Mouse (Mus musculus) lung, adult 2 months (tissue): ENCODE measurements around the gene Nme9. TPM values are rescaled to one million over a fixed set of nuclear protein-coding genes. Genes with fewer than 3 reads are reported as not detected.

Experiments used
- DNase-seq: peaks from one replicate; pipeline ENCODE4 v3.0.0; 2022
- H3K4me1 ChIP-seq: fragments of 200-500 bp; 2 replicates; pipeline ENCODE4 v1.6.1; 2011; ENCODE audit warnings: low read length; ENCODE audit not compliant: control insufficient read depth, insufficient read depth
- H3K4me3 ChIP-seq: fragments of 200-500 bp; replicated peaks from 2 replicates; pipeline ENCODE3; 2011; ENCODE audit warnings: low read depth, mild to moderate bottlenecking, control low read depth, low read length; ENCODE audit errors: extremely low read depth
- CTCF ChIP-seq: fragments of 200-500 bp; IDR thresholded peaks from 2 replicates; pipeline ENCODE4 v1.5.1; 2011; ENCODE audit warnings: mild to moderate bottlenecking, low read length, control low read depth; ENCODE audit not compliant: insufficient read depth
- POLR2A ChIP-seq: fragments of 200-500 bp; IDR thresholded peaks from 2 replicates; pipeline ENCODE4 v1.6.1; 2011; ENCODE audit warnings: low read depth, mild to moderate bottlenecking, control low read depth, low read length, borderline replicate concordance; ENCODE audit errors: extremely low read depth
- WGBS: fragments of 180-500 bp; shearing (Covaris S2); methylation state at CpG from one replicate; pipeline ENCODE4 v1.1.7; 2018; 5-methylcytosine and 5-hydroxymethylcytosine counted together
- polyA plus RNA-seq: library from polyadenylated mRNA; depleted of rRNA; stranded (reverse); fragments of >200 nt; gene quantifications from 2 replicates; pipeline ENCODE4 v1.2.3, GENCODE M21; 2012

Gene Nme9
- polyA plus RNA-seq, 1 experiment = 12.7 TPM

GRCm38 (mm10) chr9:99423692-99424573 is 27.3 kb upstream of the Nme9 start:
- DNase-seq = no peak
- TF ChIP-seq CTCF (no peak), POLR2A (no peak)
- WGBS = 66% methylated on average over 9 of the region's 9 CpGs

GRCm38 (mm10) chr9:99424574-99424863 is 26.8 kb upstream of the Nme9 start:
- no peak overlapping the region for H3K4me3 ChIP-seq
- TF ChIP-seq CTCF (no peak), POLR2A (no peak)
- WGBS = 78% methylated on average over 4 of the region's 4 CpGs
- H3K4me1 ChIP-seq = peaks cover 8% of the 10 kb centered on the region
- DNase-seq = no peak

More at GRCm38 (mm10) chr9:99423692-99424573, 27.3 kb upstream of the Nme9 start:
- Histone ChIP-seq H3K4me3 (no peak overlapping the region), H3K4me1 (peaks cover 8% of the 10 kb centered on the region)

- no peak overlapping the region for H3K4me3 ChIP-seq
- WGBS = 73% methylated on average over 9 of the region's 9 CpGs
- TF ChIP-seq CTCF (no peak), POLR2A (no peak)
- peaks cover 8% of the 10 kb centered on the region for H3K4me1 ChIP-seq
- DNase-seq = no peak
These were observed 26.0 kb upstream of the Nme9 start for GRCm38 (mm10) chr9:99425262-99425661.

- peaks cover 4% of the 10 kb centered on the region; the same call in 1 of the 2 replicates for H3K4me1 ChIP-seq
- TF ChIP-seq CTCF (no peak), POLR2A (no peak)
- no peak overlapping the region for H3K4me3 ChIP-seq
- WGBS = 54% methylated on average over 11 of the region's 11 CpGs
- DNase-seq = no peak
These were observed 22.5 kb upstream of the Nme9 start for GRCm38 (mm10) chr9:99428601-99429331.

- no peak overlapping the region for H3K4me3 ChIP-seq
- H3K4me1 ChIP-seq = no peaks in the 10 kb centered on the region
- DNase-seq = no peak
- 87% methylated on average over 3 of the region's 3 CpGs for WGBS
- TF ChIP-seq POLR2A = no peak
- TF ChIP-seq CTCF = no peak
These were observed 21.4 kb upstream of the Nme9 start for GRCm38 (mm10) chr9:99429845-99430244.

- H3K4me3 ChIP-seq = no peak overlapping the region
- TF ChIP-seq POLR2A (no peak), CTCF (no peak)
- DNase-seq = no peak
- WGBS = 69% methylated on average over 6 of the region's 6 CpGs
- no peaks in the 10 kb centered on the region for H3K4me1 ChIP-seq
These were observed 20.5 kb upstream of the Nme9 start for GRCm38 (mm10) chr9:99430806-99431205.

GRCm38 (mm10) chr9:99431346-99431745 is 19.9 kb upstream of the Nme9 start:
- WGBS = 88% methylated on average over 8 of the region's 8 CpGs
- TF ChIP-seq POLR2A (no peak), CTCF (no peak)
- no peak for DNase-seq
- H3K4me3 ChIP-seq = no peak overlapping the region
- H3K4me1 ChIP-seq = no peaks in the 10 kb centered on the region

- 79% methylated on average over 6 of the region's 6 CpGs for WGBS
- no peak for TF ChIP-seq CTCF
- no peak for TF ChIP-seq POLR2A
- DNase-seq = no peak
- Histone ChIP-seq H3K4me1 (no peaks in the 10 kb centered on the region), H3K4me3 (no peak overlapping the region)
These were observed 19.3 kb upstream of the Nme9 start for GRCm38 (mm10) chr9:99431963-99432362.

- TF ChIP-seq POLR2A = no peak
These were observed 18.8 kb upstream of the Nme9 start for GRCm38 (mm10) chr9:99432478-99432877.

More at GRCm38 (mm10) chr9:99432478-99432877, 18.8 kb upstream of the Nme9 start:
- H3K4me3 ChIP-seq = no peak overlapping the region
- DNase-seq = no peak
- WGBS = 83% methylated on average over 4 of the region's 4 CpGs
- 0 out of 2 replicates have a peak, but pooled peaks cover 2% of the 10 kb centered on the region for H3K4me1 ChIP-seq
